Mouse (Mus musculus) heart, postnatal 0 days (tissue): ENCODE measurements around the gene Trnau1ap.

Source experiments
- CTCF ChIP-seq: IDR thresholded peaks from 2 replicates; pipeline ENCODE4 v1.5.1; 2016; ENCODE audit warnings: antibody characterized with exemption, control low read depth, low read depth
- EP300 ChIP-seq: IDR thresholded peaks from 2 replicates; pipeline ENCODE4 v1.6.1; 2016; ENCODE audit warnings: antibody characterized with exemption, low read depth

GRCm38 (mm10) chr4:132305276-132305675 is 24.1 kb downstream of the Trnau1ap start:
- TF ChIP-seq CTCF (no peak), EP300 (no peak)
